8 mouse cellular contexts compared by ENCODE assay signal in the genomic region with DNA sequence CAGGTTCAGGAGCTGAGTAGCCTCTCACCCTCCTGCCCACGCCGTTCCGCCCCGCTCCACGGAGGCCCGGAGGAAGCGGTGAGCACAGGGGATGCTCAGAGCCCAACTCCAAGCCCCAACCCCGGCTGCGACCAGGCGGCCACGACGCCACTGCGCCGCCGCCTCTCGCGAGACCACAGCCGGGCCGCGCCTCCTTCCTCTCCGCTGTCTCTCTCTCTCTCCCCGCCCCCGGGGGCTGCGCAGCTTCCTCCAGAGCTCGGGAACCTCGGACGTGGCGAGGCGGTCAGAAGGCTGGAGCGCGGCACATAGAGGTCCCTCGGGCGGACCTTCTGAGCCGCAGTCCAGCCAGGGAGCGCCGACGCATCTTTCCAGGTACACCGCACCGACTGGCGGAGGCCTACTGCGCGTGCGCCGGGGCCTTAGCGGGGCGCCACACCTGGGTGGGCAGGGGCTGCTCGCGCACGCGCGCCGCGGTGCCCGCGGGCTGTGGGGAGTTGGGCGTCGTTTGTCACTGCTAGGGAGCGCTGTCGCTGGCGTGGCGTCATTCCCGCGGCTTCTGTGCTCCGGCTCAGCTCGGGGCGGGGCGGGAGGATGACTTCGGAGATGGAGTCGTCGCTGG. TPM values are rescaled to one million over a fixed set of nuclear protein-coding genes. Genes with fewer than 3 reads are reported as not detected.
DNase-seq lines count a peak whose midpoint lies in the region; ATAC-seq lines count a peak whose summit lies in the region.

A gene (plus strand): TSS at position 180 of the 619 bp plus-strand sequence.

- peak within 1 kb of the TSS; percentile 84 for H3K9ac ChIP-seq in kidney, embryonic 15.5 days

- H3K9me3 ChIP-seq in heart, embryonic 10.5 days, result no peaks in the 10 kb centered on the region
- H3K9me3 ChIP-seq in kidney, embryonic 15.5 days (replicated peaks), result no peaks in the 10 kb centered on the region

- H3K4me2 ChIP-seq in kidney, embryonic 15.5 days, result peak within 1 kb of the TSS; percentile 85

- peak; percentile 84 for ATAC-seq in erythroblast, adult 5-6 weeks (replicated peaks; ENCODE audit: low FRiP score, poor library complexity, severe bottlenecking)
- ATAC-seq in kidney, embryonic 15.5 days (replicated peaks; ENCODE audit: low FRiP score), result peak; percentile 98
- ATAC-seq in monocyte, adult 5-6 weeks (replicated peaks; ENCODE audit: insufficient number of reproducible peaks, low FRiP score, low TSS enrichment, poor library complexity, severe bottlenecking), result peak; percentile 85

- WGBS in heart, embryonic 10.5 days, result under 1% methylated on average over 70 of the region's 70 CpGs
- WGBS in kidney, embryonic 15.5 days, result under 1% methylated on average over 70 of the region's 70 CpGs

- DNase-seq in B cell, adult 2 months, result peak; percentile 97 to 98
- DNase-seq in brain, adult 2 months (ENCODE audit: low read depth, low spot score), result peak; percentile 99
- DNase-seq in heart, embryonic 10.5 days (ENCODE audit: low spot score), result peak; percentile 99
- peak; percentile 96 for DNase-seq in liver
- peak; percentile 92 to 97 for DNase-seq in spleen, postnatal 4 days (ENCODE audit: low spot score in 2 of 2)

- H3K27me3 ChIP-seq in heart, embryonic 10.5 days (ENCODE audit: insufficient read depth, poor library complexity, severe bottlenecking), result no peaks in the 10 kb centered on the region
- H3K27me3 ChIP-seq in kidney, embryonic 15.5 days, result no peaks in the 10 kb centered on the region

- H3K4me1 ChIP-seq in heart, embryonic 10.5 days, result peaks cover 16% of the 10 kb centered on the region
- peaks cover 25% of the 10 kb centered on the region for H3K4me1 ChIP-seq in kidney, embryonic 15.5 days

- H3K4me3 ChIP-seq in heart, embryonic 10.5 days, result peak within 1 kb of the TSS; percentile 71
- peak within 1 kb of the TSS; percentile 93 for H3K4me3 ChIP-seq in kidney, embryonic 15.5 days (replicated peaks)

- peaks cover 6% of the 10 kb centered on the region; the same call in 1 of the 2 replicates for H3K36me3 ChIP-seq in heart, embryonic 10.5 days
- H3K36me3 ChIP-seq in kidney, embryonic 15.5 days, result peaks cover 7% of the 10 kb centered on the region; the same call in 1 of the 2 replicates

- H3K27ac ChIP-seq in heart, embryonic 10.5 days, result peak within 1 kb of the TSS; percentile 98
- peak within 1 kb of the TSS; percentile 97 for H3K27ac ChIP-seq in kidney, embryonic 15.5 days

RNA-seq across cellular contexts. Expression of the gene that starts here (rescaled TPM):
- total RNA-seq in erythroblast, adult 5-6 weeks (2015; ENCODE audit: low replicate concordance), result 0.38 and 1.9 TPM in 2 replicates
- total RNA-seq in erythroblast, adult 5-6 weeks (2017; ENCODE audit: low replicate concordance), result 1.3 TPM in 2 replicates
- 15.6 and 16.3 TPM in 2 replicates for polyA plus RNA-seq in heart, embryonic 10.5 days (2016; fragmentation: Nextera tagmentation; extraction: Ambion mirVana)
- polyA plus RNA-seq in kidney, embryonic 15.5 days (2015; fragmentation: Nextera tagmentation; extraction: Ambion mirVana), result 20.0 and 20.1 TPM in 2 replicates
- total RNA-seq in monocyte, adult 5-6 weeks (2017), result 34.2 to 41.6 TPM (median 36.8 TPM) in 3 replicates

Comparison
In these comparisons a context has a peak if more than half of its experiments do, and no peak if none do; other contexts are left out.
1. Peak in every context shown above with its lines: DNase-seq, ATAC-seq, H3K4me3 ChIP-seq and H3K27ac ChIP-seq.
2. RNA of the gene that starts here (total RNA-seq): 34.2 to 41.6 TPM in monocyte, adult 5-6 weeks; 0.38 to 1.9 TPM in erythroblast, adult 5-6 weeks; every median in the first group is over 10 times any median in the second.